Mouse (Mus musculus) heart, embryonic 14.5 days (tissue): ENCODE results near the gene Stat5a. TPM values are rescaled to one million over a fixed set of nuclear protein-coding genes. Genes with fewer than 3 reads are reported as not detected.

Experiments used
- ATAC-seq: fragments of 200-750 bp; cut with Nextera tagmentation; 2 replicates; pipeline ENCODE4 v1.8.0; 2017; ENCODE audit warnings: low read depth, moderate TSS enrichment; ENCODE audit not compliant: insufficient number of reproducible peaks, insufficient read depth, low FRiP score
- H3K27ac ChIP-seq, 2 experiments: fragments of 200-500 bp in 1 of 2; fragments of 300-500 bp in 1 of 2; sonication (generic) in 1 of 2; replicated peaks in 1 of 2; 2 replicates each; pipeline ENCODE4 v1.5.1; 2012 to 2014; ENCODE audit warnings: low read depth in 2 of 2, low read length in 2 of 2, control low read depth in 1 of 2, mild to moderate bottlenecking in 1 of 2, mixed read lengths in 1 of 2; ENCODE audit not compliant: control insufficient read depth in 1 of 2, insufficient read depth in 1 of 2
- H3K27me3 ChIP-seq: fragments of 300-500 bp; sonication (generic); 2 replicates; pipeline ENCODE4 v1.6.1; 2014; ENCODE audit warnings: mild to moderate bottlenecking, low read length, control low read depth; ENCODE audit not compliant: control insufficient read depth, insufficient read depth
- H3K36me3 ChIP-seq: fragments of 300-500 bp; sonication (generic); 2 replicates; pipeline ENCODE4 v1.6.1; 2014; ENCODE audit warnings: mild to moderate bottlenecking, control low read depth, low read length, mixed read lengths; ENCODE audit not compliant: control insufficient read depth, insufficient read depth
- H3K4me1 ChIP-seq, 2 experiments: fragments of 200-500 bp in 1 of 2; fragments of 300-500 bp in 1 of 2; sonication (generic) in 1 of 2; 2 replicates each; pipeline ENCODE4 v1.6.1; 2012 to 2014; ENCODE audit warnings: low read length in 2 of 2, control low read depth in 1 of 2, mixed read lengths in 1 of 2; ENCODE audit not compliant: control insufficient read depth in 2 of 2, insufficient read depth in 2 of 2
- H3K4me2 ChIP-seq: fragments of 300-500 bp; sonication (generic); 2 replicates; pipeline ENCODE4 v1.6.1; 2014; ENCODE audit warnings: mild to moderate bottlenecking, low read length
- H3K4me3 ChIP-seq, 2 experiments: fragments of 200-500 bp in 1 of 2; fragments of 300-500 bp in 1 of 2; sonication (generic) in 1 of 2; 2 replicates each; pipeline ENCODE4 v1.5.1; 2012 to 2014; ENCODE audit warnings: low read length in 2 of 2, mild to moderate bottlenecking in 2 of 2, control low read depth in 1 of 2, low read depth in 1 of 2, moderate library complexity in 1 of 2; ENCODE audit not compliant: control insufficient read depth in 1 of 2, insufficient read depth in 1 of 2
- H3K9ac ChIP-seq: fragments of 300-500 bp; sonication (generic); 2 replicates; pipeline ENCODE4 v1.6.1; 2014; ENCODE audit warnings: mild to moderate bottlenecking, low read length
- H3K9me3 ChIP-seq: fragments of 300-500 bp; sonication (generic); 2 replicates; pipeline ENCODE4 v1.6.1; 2016; ENCODE audit warnings: low read length, control low read depth; ENCODE audit not compliant: control insufficient read depth
- WGBS: fragments of 180-500 bp; shearing (Covaris S2); extraction: QIAGEN DNeasy Blood & Tissue Kit; methylation state at CpG from one replicate; pipeline ENCODE4 v1.1.7; 2014; 5-methylcytosine and 5-hydroxymethylcytosine counted together
- polyA plus RNA-seq: library from polyadenylated mRNA; unstranded; fragments of >200 nt; fragmentation: Nextera tagmentation; extraction: Ambion mirVana; gene quantifications from 2 replicates; pipeline ENCODE4 v1.2.1, GENCODE M21; 2014

The Stat5a gene
- 5.6 and 6.4 TPM in 2 replicates for polyA plus RNA-seq

GRCm38 (mm10) chr11:100858935-100859578 is at the start of gene Stat5a:
TSS of gene Stat5a (plus strand) at chr11:100859351.
- ATAC-seq, result no peak

GRCm38 (mm10) chr11:100810516-100810915 is 48.6 kb upstream of the Stat5a start:
- peak overlapping the region; percentile 14 for H3K4me2 ChIP-seq
- no peak overlapping the region for H3K4me3 ChIP-seq
- H3K27ac ChIP-seq, result peak overlapping the region; percentile 71 to 81
- H3K27me3 ChIP-seq, result no peaks in the 10 kb centered on the region
- H3K9me3 ChIP-seq, result peaks cover 3% of the 10 kb centered on the region; the same call in 1 of the 2 replicates
- H3K4me1 ChIP-seq, result peaks cover 13 to 38% of the 10 kb centered on the region in 2 experiments
- 0 out of 2 replicates have a peak, but pooled peaks cover 9% of the 10 kb centered on the region for H3K36me3 ChIP-seq
- H3K9ac ChIP-seq, result 0 out of 2 replicates have a peak overlapping the region, but pooled peaks have one; percentile 25
- no peak for ATAC-seq
- 38% methylated on average over 9 of the region's 9 CpGs for WGBS

More at GRCm38 (mm10) chr11:100858935-100859578, at the start of gene Stat5a:
- Histone ChIP-seq H3K9me3 (no peaks in the 10 kb centered on the region), H3K36me3 (no peaks in the 10 kb centered on the region), H3K4me2 (peak within 1 kb of the TSS; percentile 87), H3K4me3 (peak within 1 kb of the TSS; percentile 61 to 66), H3K27ac (peak within 1 kb of the TSS; percentile 39 to 64; a peak in 3 of 4 replicates), H3K27me3 (peaks cover 8% of the 10 kb centered on the region; the same call in 1 of the 2 replicates), H3K9ac (peak within 1 kb of the TSS; percentile 78), H3K4me1 (peaks cover 8 to 12% of the 10 kb centered on the region in 2 experiments)
- 60% methylated on average over 9 of the region's 9 CpGs for WGBS

- Histone ChIP-seq H3K4me2 (no peak overlapping the region), H3K27ac (peak overlapping the region; percentile 71 to 81)
- 77% methylated on average over 2 of the region's 2 CpGs for WGBS
Measured at GRCm38 (mm10) chr11:100811132-100811531, 48.0 kb upstream of the Stat5a start.

GRCm38 (mm10) chr11:100814498-100814897 is 44.7 kb upstream of the Stat5a start:
- Histone ChIP-seq H3K9ac (peak overlapping the region; percentile 65), H3K4me3 (peak overlapping the region; percentile 8 to 12; a peak in 3 of 4 replicates), H3K27ac (peak overlapping the region; percentile 64 to 84), H3K27me3 (no peaks in the 10 kb centered on the region), H3K9me3 (peaks cover 3% of the 10 kb centered on the region; the same call in 1 of the 2 replicates), H3K4me1 (peaks cover 15 to 48% of the 10 kb centered on the region in 2 experiments), H3K4me2 (peak overlapping the region; percentile 61), H3K36me3 (no peaks in the 10 kb centered on the region)
- 18% methylated on average over 13 of the region's 13 CpGs for WGBS
- peak; percentile 72 for ATAC-seq

More at GRCm38 (mm10) chr11:100811132-100811531, 48.0 kb upstream of the Stat5a start:
- no peak overlapping the region for H3K4me3 ChIP-seq
- H3K9me3 ChIP-seq, result peaks cover 3% of the 10 kb centered on the region; the same call in 1 of the 2 replicates
- ATAC-seq, result no peak
- H3K4me1 ChIP-seq, result peaks cover 13 to 39% of the 10 kb centered on the region in 2 experiments
- no peak overlapping the region for H3K9ac ChIP-seq
- 0 out of 2 replicates have a peak, but pooled peaks cover 9% of the 10 kb centered on the region for H3K36me3 ChIP-seq
- no peaks in the 10 kb centered on the region for H3K27me3 ChIP-seq

GRCm38 (mm10) chr11:100816342-100816741 is 42.8 kb upstream of the Stat5a start:
- peaks cover under 1% of the 10 kb centered on the region; the same call in 1 of the 2 replicates for H3K9me3 ChIP-seq
- H3K27me3 ChIP-seq, result no peaks in the 10 kb centered on the region
- 0 out of 4 replicates have a peak overlapping the region, but pooled peaks of 1 of the 2 experiments have one; percentile 8 for H3K27ac ChIP-seq
- no peak for ATAC-seq
- H3K9ac ChIP-seq, result no peak overlapping the region
- 69% methylated on average over 3 of the region's 3 CpGs for WGBS
- peaks cover 13 to 52% of the 10 kb centered on the region in 2 experiments for H3K4me1 ChIP-seq
- H3K36me3 ChIP-seq, result no peaks in the 10 kb centered on the region
- H3K4me3 ChIP-seq, result no peak overlapping the region
- H3K4me2 ChIP-seq, result no peak overlapping the region

GRCm38 (mm10) chr11:100816801-100817200 is 42.4 kb upstream of the Stat5a start:
- Histone ChIP-seq H3K9me3 (no peaks in the 10 kb centered on the region), H3K4me3 (no peak overlapping the region), H3K27ac (no peak overlapping the region), H3K27me3 (no peaks in the 10 kb centered on the region), H3K36me3 (no peaks in the 10 kb centered on the region), H3K4me1 (peaks cover 18 to 56% of the 10 kb centered on the region in 2 experiments), H3K4me2 (no peak overlapping the region), H3K9ac (no peak overlapping the region)
- WGBS, result 35% methylated on average over 4 of the region's 4 CpGs
- no peak for ATAC-seq

GRCm38 (mm10) chr11:100817311-100817710 is 41.8 kb upstream of the Stat5a start:
- no peak overlapping the region for H3K9ac ChIP-seq
- no peak for ATAC-seq
- H3K4me2 ChIP-seq, result no peak overlapping the region
- H3K36me3 ChIP-seq, result no peaks in the 10 kb centered on the region
- peaks cover 21 to 59% of the 10 kb centered on the region in 2 experiments for H3K4me1 ChIP-seq
- no peaks in the 10 kb centered on the region for H3K9me3 ChIP-seq
- H3K27ac ChIP-seq, result no peak overlapping the region
- H3K27me3 ChIP-seq, result no peaks in the 10 kb centered on the region
- no peak overlapping the region for H3K4me3 ChIP-seq
- WGBS, result 88% methylated on average over 9 of the region's 9 CpGs
